ENCODE assay signal across 7 mouse cellular contexts in genomic region chr15:77356248-77356810, GRCm38 (mm10). TPM values are rescaled to one million over a fixed set of nuclear protein-coding genes. Genes with fewer than 3 reads are reported as not detected.
DNase-seq lines count a peak whose midpoint lies in the region; ATAC-seq and TF ChIP-seq lines count a peak whose summit lies in the region.

No protein-coding gene starts in this region.

- no peak for DNase-seq in lung, postnatal 0 days (ENCODE audit: low spot score)
- no peak for DNase-seq in lung, postnatal 25 days (ENCODE audit: low spot score)
- peak; percentile 51 for DNase-seq in right cerebral cortex, postnatal 14 days
- no peak for DNase-seq in ovary, postnatal 14 days (ENCODE audit: low spot score)
- no peak for DNase-seq in thymus, postnatal 25 days

- no peaks in the 10 kb centered on the region for H3K9me3 ChIP-seq in lung, postnatal 0 days (ENCODE audit: low read length)
- H3K9me3 ChIP-seq in forebrain, embryonic 12.5 days, result no peaks in the 10 kb centered on the region
- H3K9me3 ChIP-seq in limb, embryonic 12.5 days, result no peaks in the 10 kb centered on the region

- TF ChIP-seq EP300 in lung, postnatal 0 days (IDR thresholded peaks at IDR 0.05), result no peak

- H3K4me1 ChIP-seq in lung, postnatal 0 days (ENCODE audit: insufficient read depth, low read depth, low read length), result no peaks in the 10 kb centered on the region
- peaks cover 66% of the 10 kb centered on the region for H3K4me1 ChIP-seq in forebrain, embryonic 12.5 days
- peaks cover 46% of the 10 kb centered on the region for H3K4me1 ChIP-seq in limb, embryonic 12.5 days (replicated peaks)

- peak overlapping the region; percentile 11; the same call in 1 of the 2 replicates for H3K4me2 ChIP-seq in lung, postnatal 0 days (replicated peaks; ENCODE audit: low read depth, low read length)
- H3K4me2 ChIP-seq in forebrain, embryonic 12.5 days, result peak overlapping the region; percentile 31
- H3K4me2 ChIP-seq in limb, embryonic 12.5 days, result peak overlapping the region; percentile 32

- no peaks in the 10 kb centered on the region for H3K27me3 ChIP-seq in lung, postnatal 0 days (replicated peaks; ENCODE audit: insufficient read depth, low read length)
- peaks cover 7% of the 10 kb centered on the region; the same call in 1 of the 2 replicates for H3K27me3 ChIP-seq in forebrain, embryonic 12.5 days
- H3K27me3 ChIP-seq in limb, embryonic 12.5 days, result no peaks in the 10 kb centered on the region

- H3K36me3 ChIP-seq in lung, postnatal 0 days (ENCODE audit: insufficient read depth, low read length), result no peaks in the 10 kb centered on the region
- no peaks in the 10 kb centered on the region for H3K36me3 ChIP-seq in forebrain, embryonic 12.5 days (replicated peaks)
- H3K36me3 ChIP-seq in limb, embryonic 12.5 days, result no peaks in the 10 kb centered on the region

- no peak for ATAC-seq in lung, postnatal 0 days
- ATAC-seq in forebrain, embryonic 12.5 days (ENCODE audit: low FRiP score), result peak; percentile 41
- ATAC-seq in limb, embryonic 12.5 days (ENCODE audit: insufficient number of reproducible peaks, insufficient read depth, low FRiP score, low TSS enrichment, low read depth), result no peak

- no peak overlapping the region for H3K27ac ChIP-seq in lung, postnatal 0 days (ENCODE audit: low read length)
- H3K27ac ChIP-seq in forebrain, embryonic 12.5 days, result peak overlapping the region; percentile 63
- H3K27ac ChIP-seq in limb, embryonic 12.5 days, result no peak overlapping the region

- TF ChIP-seq CTCF in lung, postnatal 0 days (IDR thresholded peaks at IDR 0.05), result no peak

- no peak overlapping the region for H3K4me3 ChIP-seq in lung, postnatal 0 days (ENCODE audit: low read depth, low read length)
- H3K4me3 ChIP-seq in forebrain, embryonic 12.5 days (replicated peaks), result no peak overlapping the region
- H3K4me3 ChIP-seq in limb, embryonic 12.5 days (replicated peaks), result no peak overlapping the region

- 10% methylated on average over 11 of the region's 11 CpGs for WGBS in lung, postnatal 0 days
- WGBS in forebrain, embryonic 12.5 days, result 18% methylated on average over 11 of the region's 11 CpGs
- WGBS in limb, embryonic 12.5 days, result 13% methylated on average over 11 of the region's 11 CpGs

- H3K9ac ChIP-seq in lung, postnatal 0 days (replicated peaks; ENCODE audit: low read depth), result no peak overlapping the region
- no peak overlapping the region for H3K9ac ChIP-seq in forebrain, embryonic 12.5 days
- H3K9ac ChIP-seq in limb, embryonic 12.5 days (replicated peaks), result peak overlapping the region; percentile 27; the same call in 1 of the 2 replicates

RNA-seq across cellular contexts. Expression of gene Apol7a, which starts 42.6 kb away (rescaled TPM):
- 0.33 and 0.37 TPM in 2 replicates for polyA plus RNA-seq in lung, postnatal 0 days (2015; fragmentation: Nextera tagmentation; extraction: Ambion mirVana)
- polyA plus RNA-seq in forebrain, embryonic 12.5 days (2016; fragmentation: Nextera tagmentation; extraction: Ambion mirVana), result not detected in 2 replicates
- not detected in 2 replicates for polyA plus RNA-seq in limb, embryonic 12.5 days (2016; fragmentation: Nextera tagmentation; extraction: Ambion mirVana)

RNA-seq across cellular contexts. Expression of gene Rbfox2, which starts 49.5 kb away (rescaled TPM):
- 17.4 and 18.8 TPM in 2 replicates for polyA plus RNA-seq in lung, postnatal 0 days (2015; fragmentation: Nextera tagmentation; extraction: Ambion mirVana)
- polyA plus RNA-seq in forebrain, embryonic 12.5 days (2016; fragmentation: Nextera tagmentation; extraction: Ambion mirVana), result 119 and 123 TPM in 2 replicates
- polyA plus RNA-seq in limb, embryonic 12.5 days (2016; fragmentation: Nextera tagmentation; extraction: Ambion mirVana), result 78.4 and 79.3 TPM in 2 replicates

RNA-seq across cellular contexts. Expression of gene Apol9a, which starts 54.6 kb away (rescaled TPM):
- 0.43 and 0.47 TPM in 2 replicates for polyA plus RNA-seq in lung, postnatal 0 days (2015; fragmentation: Nextera tagmentation; extraction: Ambion mirVana)
- polyA plus RNA-seq in forebrain, embryonic 12.5 days (2016; fragmentation: Nextera tagmentation; extraction: Ambion mirVana), result not detected in 2 replicates
- polyA plus RNA-seq in limb, embryonic 12.5 days (2016; fragmentation: Nextera tagmentation; extraction: Ambion mirVana), result not detected in 2 replicates
